Mouse (Mus musculus): ENCODE results near the gene B4galnt1. TPM values are rescaled to one million over a fixed set of nuclear protein-coding genes. Genes with fewer than 3 reads are reported as not detected.
"Not testable (repeated sequence)": the region's sequence is repeated elsewhere in the genome, so short reads cannot be mapped to it uniquely, and the experiment has no call there.

B4galnt1 gene
- polyA plus RNA-seq, 1 experiment from 2014 or later = 74.6 TPM

GRCm38 (mm10) chr10:127129431-127129830 lies 35.6 kb upstream of the B4galnt1 start:
- Histone ChIP-seq H3K27ac (replicated peaks) (no peak overlapping the region), H3K9ac (no peak overlapping the region), H3K4me1 (replicated peaks) (no peaks in the 10 kb centered on the region), H3K9me3 (no peaks in the 10 kb centered on the region), H3K27me3 (no peaks in the 10 kb centered on the region), H3K4me2 (no peak overlapping the region), H3K4me3 (no peak overlapping the region), H3K36me3 (no peaks in the 10 kb centered on the region)
- 78% methylated on average over 4 of the region's 4 CpGs for WGBS
- no peak for ATAC-seq (ENCODE audit: low FRiP score, low read depth)

- Histone ChIP-seq H3K4me2 (no peak overlapping the region), H3K4me1 (replicated peaks) (no peaks in the 10 kb centered on the region), H3K27ac (replicated peaks) (no peak overlapping the region), H3K27me3 (no peaks in the 10 kb centered on the region), H3K9ac (no peak overlapping the region), H3K9me3 (no peaks in the 10 kb centered on the region), H3K4me3 (no peak overlapping the region), H3K36me3 (no peaks in the 10 kb centered on the region)
- ATAC-seq (ENCODE audit: low FRiP score, low read depth) = no peak
- WGBS = 76% methylated on average over 5 of the region's 5 CpGs
Measured at GRCm38 (mm10) chr10:127132469-127132868, 32.6 kb upstream of the B4galnt1 start.

- WGBS = 86% methylated on average over 3 of the region's 3 CpGs
- not testable (repeated sequence) for ATAC-seq (ENCODE audit: low FRiP score, low read depth); H3K36me3 ChIP-seq
Measured at GRCm38 (mm10) chr10:127134394-127135035, 30.5 kb upstream of the B4galnt1 start.

GRCm38 (mm10) chr10:127135118-127135836 lies 29.7 kb upstream of the B4galnt1 start:
- no peak overlapping the region for H3K27ac ChIP-seq (replicated peaks)
- H3K9ac ChIP-seq = no peak overlapping the region
- no peaks in the 10 kb centered on the region for H3K27me3 ChIP-seq
- ATAC-seq (ENCODE audit: low FRiP score, low read depth) = no peak
- H3K4me3 ChIP-seq = no peak overlapping the region
- H3K4me1 ChIP-seq (replicated peaks) = no peaks in the 10 kb centered on the region
- H3K36me3 ChIP-seq = no peaks in the 10 kb centered on the region
- H3K9me3 ChIP-seq = no peaks in the 10 kb centered on the region
- 64% methylated on average over 8 of the region's 8 CpGs for WGBS
- H3K4me2 ChIP-seq = no peak overlapping the region

More at GRCm38 (mm10) chr10:127134394-127135035, 30.5 kb upstream of the B4galnt1 start:
- H3K4me1 ChIP-seq (replicated peaks); H3K27me3 ChIP-seq; H3K9me3 ChIP-seq; H3K4me2 ChIP-seq; H3K9ac ChIP-seq; H3K27ac ChIP-seq (replicated peaks); H3K4me3 ChIP-seq: not testable (repeated sequence)

- no peak overlapping the region for H3K9ac ChIP-seq
- H3K4me3 ChIP-seq = no peak overlapping the region
- no peaks in the 10 kb centered on the region for H3K9me3 ChIP-seq
- no peak for ATAC-seq (ENCODE audit: low FRiP score, low read depth)
- H3K27me3 ChIP-seq = no peaks in the 10 kb centered on the region
- no peaks in the 10 kb centered on the region for H3K36me3 ChIP-seq
- H3K4me2 ChIP-seq = no peak overlapping the region
- H3K27ac ChIP-seq (replicated peaks) = no peak overlapping the region
- H3K4me1 ChIP-seq (replicated peaks) = no peaks in the 10 kb centered on the region
- WGBS = 88% methylated on average over 4 of the region's 4 CpGs
Measured at GRCm38 (mm10) chr10:127136510-127136909, 28.5 kb upstream of the B4galnt1 start.

GRCm38 (mm10) chr10:127137896-127138295 lies 27.1 kb upstream of the B4galnt1 start:
- Histone ChIP-seq H3K9me3 (no peaks in the 10 kb centered on the region), H3K4me3 (no peak overlapping the region), H3K4me1 (replicated peaks) (no peaks in the 10 kb centered on the region), H3K27ac (replicated peaks) (no peak overlapping the region), H3K4me2 (no peak overlapping the region), H3K36me3 (no peaks in the 10 kb centered on the region), H3K27me3 (no peaks in the 10 kb centered on the region), H3K9ac (no peak overlapping the region)
- 79% methylated on average over 3 of the region's 3 CpGs for WGBS
- no peak for ATAC-seq (ENCODE audit: low FRiP score, low read depth)

- Histone ChIP-seq H3K9me3 (no peaks in the 10 kb centered on the region), H3K36me3 (no peaks in the 10 kb centered on the region), H3K4me1 (replicated peaks) (no peaks in the 10 kb centered on the region), H3K27ac (replicated peaks) (no peak overlapping the region), H3K4me2 (no peak overlapping the region), H3K4me3 (no peak overlapping the region), H3K9ac (no peak overlapping the region), H3K27me3 (no peaks in the 10 kb centered on the region)
- 91% methylated on average over 18 of the region's 18 CpGs for WGBS
- no peak for ATAC-seq (ENCODE audit: low FRiP score, low read depth)
Measured at GRCm38 (mm10) chr10:127138328-127139141, 26.5 kb upstream of the B4galnt1 start.

- ATAC-seq (ENCODE audit: low FRiP score, low read depth) = no peak
- no peak overlapping the region for H3K4me3 ChIP-seq
- H3K4me2 ChIP-seq = no peak overlapping the region
- H3K9ac ChIP-seq = no peak overlapping the region
- WGBS = 92% methylated on average over 11 of the region's 11 CpGs
- no peaks in the 10 kb centered on the region for H3K9me3 ChIP-seq
- H3K4me1 ChIP-seq (replicated peaks) = no peaks in the 10 kb centered on the region
- H3K36me3 ChIP-seq = no peaks in the 10 kb centered on the region
- H3K27me3 ChIP-seq = no peaks in the 10 kb centered on the region
- no peak overlapping the region for H3K27ac ChIP-seq (replicated peaks)
Measured at GRCm38 (mm10) chr10:127140971-127141370, 24.1 kb upstream of the B4galnt1 start.

GRCm38 (mm10) chr10:127141500-127141899 lies 23.5 kb upstream of the B4galnt1 start:
- WGBS = 85% methylated on average over 8 of the region's 8 CpGs
- ATAC-seq (ENCODE audit: low FRiP score, low read depth) = no peak
- Histone ChIP-seq H3K9me3 (no peaks in the 10 kb centered on the region), H3K9ac (no peak overlapping the region), H3K4me1 (replicated peaks) (no peaks in the 10 kb centered on the region), H3K27me3 (no peaks in the 10 kb centered on the region), H3K27ac (replicated peaks) (no peak overlapping the region), H3K36me3 (no peaks in the 10 kb centered on the region), H3K4me2 (no peak overlapping the region), H3K4me3 (no peak overlapping the region)

- no peak overlapping the region for H3K4me3 ChIP-seq
- 83% methylated on average over 8 of the region's 8 CpGs for WGBS
- H3K27ac ChIP-seq (replicated peaks) = no peak overlapping the region
- H3K4me1 ChIP-seq (replicated peaks) = no peaks in the 10 kb centered on the region
- no peaks in the 10 kb centered on the region for H3K9me3 ChIP-seq
- no peaks in the 10 kb centered on the region for H3K36me3 ChIP-seq
- H3K4me2 ChIP-seq = no peak overlapping the region
- H3K27me3 ChIP-seq = no peaks in the 10 kb centered on the region
- no peak for ATAC-seq (ENCODE audit: low FRiP score, low read depth)
- H3K9ac ChIP-seq = no peak overlapping the region
Measured at GRCm38 (mm10) chr10:127143228-127143627, 21.8 kb upstream of the B4galnt1 start.

GRCm38 (mm10) chr10:127144536-127144935 lies 20.5 kb upstream of the B4galnt1 start:
- H3K36me3 ChIP-seq = no peaks in the 10 kb centered on the region
- H3K4me1 ChIP-seq (replicated peaks) = no peaks in the 10 kb centered on the region
- no peak overlapping the region for H3K4me3 ChIP-seq
- WGBS = 93% methylated on average over 7 of the region's 7 CpGs
- H3K27me3 ChIP-seq = no peaks in the 10 kb centered on the region
- no peak overlapping the region for H3K9ac ChIP-seq
- no peak for ATAC-seq (ENCODE audit: low FRiP score, low read depth)
- H3K4me2 ChIP-seq = no peak overlapping the region
- H3K9me3 ChIP-seq = no peaks in the 10 kb centered on the region
- H3K27ac ChIP-seq (replicated peaks) = no peak overlapping the region

- Histone ChIP-seq H3K27ac (replicated peaks) (no peak overlapping the region), H3K27me3 (no peaks in the 10 kb centered on the region), H3K4me1 (replicated peaks) (no peaks in the 10 kb centered on the region), H3K4me2 (no peak overlapping the region), H3K36me3 (no peaks in the 10 kb centered on the region), H3K4me3 (no peak overlapping the region), H3K9ac (no peak overlapping the region), H3K9me3 (no peaks in the 10 kb centered on the region)
- WGBS = 94% methylated on average over 5 of the region's 5 CpGs
- ATAC-seq (ENCODE audit: low FRiP score, low read depth) = no peak
Measured at GRCm38 (mm10) chr10:127145303-127145702, 19.7 kb upstream of the B4galnt1 start.

Data from hindbrain, embryonic 15.5 days (tissue).